Mouse (Mus musculus): Measurements from ENCODE around the gene Ntn4.

DNA sequence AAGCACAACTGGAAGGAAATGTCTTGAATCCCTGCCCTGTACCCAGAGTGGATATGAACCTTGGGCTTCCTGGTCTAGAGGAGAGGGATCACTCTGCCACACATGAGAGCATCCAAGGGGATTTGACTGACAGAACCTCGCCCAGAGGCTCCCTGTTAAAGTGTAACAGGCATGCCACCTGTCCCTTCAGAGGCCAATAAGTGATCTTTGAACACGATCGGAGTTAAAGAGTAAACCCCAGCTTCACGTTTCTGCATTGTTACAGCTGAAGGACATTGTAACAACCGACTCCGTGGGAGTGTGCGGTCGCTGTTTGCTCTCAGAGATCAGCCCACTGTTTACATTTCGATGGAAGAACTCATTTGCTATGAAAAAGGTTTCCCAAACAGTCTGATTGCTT, 16.8 kb upstream of the Ntn4 start:
- TF ChIP-seq POLR2A (IDR thresholded peaks at IDR 0.05; ENCODE audit: insufficient read depth, low read depth, low read length): no peak
- no peak for TF ChIP-seq EP300 (IDR thresholded peaks at IDR 0.05; ENCODE audit: insufficient read depth, low read depth, low read length)
- no peak for TF ChIP-seq CTCF (IDR thresholded peaks at IDR 0.05)
